Mouse (Mus musculus): ENCODE measurements around the gene Ifnl3. TPM values are rescaled to one million over a fixed set of nuclear protein-coding genes. Genes with fewer than 3 reads are reported as not detected.
A peak's percentile ranks its signal among the peaks of the same experiment; 100 is the strongest.

The Ifnl3 gene
- polyA plus RNA-seq, 1 experiment from 2014 or later = not detected

- Histone ChIP-seq H3K27ac (no peak overlapping the region), H3K9ac (no peak overlapping the region), H3K4me2 (replicated peaks) (peak overlapping the region; percentile 61; the same call in 1 of the 2 replicates), H3K36me3 (no peaks in the 10 kb centered on the region), H3K27me3 (replicated peaks) (peaks cover 43% of the 10 kb centered on the region), H3K9me3 (0 out of 2 replicates have a peak, but pooled peaks cover 6% of the 10 kb centered on the region), H3K4me3 (no peak overlapping the region), H3K4me1 (peaks cover 12% of the 10 kb centered on the region; the same call in 1 of the 2 replicates)
- WGBS = 70% methylated on average over 7 of the region's 7 CpGs
- no peak for ATAC-seq (ENCODE audit: low FRiP score, low read depth)
Measured at GRCm38 (mm10) chr7:28547628-28548027, 25.0 kb downstream of the Ifnl3 start.

GRCm38 (mm10) chr7:28553076-28553475 is 30.4 kb downstream of the Ifnl3 start:
- ATAC-seq (ENCODE audit: low FRiP score, low read depth) = no peak

GRCm38 (mm10) chr7:28555939-28556535 is 33.4 kb downstream of the Ifnl3 start:
- WGBS = 26% methylated on average over 5 of the region's 5 CpGs
- Histone ChIP-seq H3K9ac (no peak overlapping the region), H3K36me3 (peaks cover 27% of the 10 kb centered on the region), H3K27me3 (replicated peaks) (no peaks in the 10 kb centered on the region), H3K27ac (no peak overlapping the region), H3K4me1 (no peaks in the 10 kb centered on the region), H3K4me3 (no peak overlapping the region), H3K4me2 (replicated peaks) (no peak overlapping the region), H3K9me3 (0 out of 2 replicates have a peak, but pooled peaks cover 6% of the 10 kb centered on the region)
- ATAC-seq (ENCODE audit: low FRiP score, low read depth) = no peak

More at GRCm38 (mm10) chr7:28553076-28553475, 30.4 kb downstream of the Ifnl3 start:
- Histone ChIP-seq H3K27me3 (replicated peaks) (peaks cover 4% of the 10 kb centered on the region; the same call in 1 of the 2 replicates), H3K9me3 (0 out of 2 replicates have a peak, but pooled peaks cover 6% of the 10 kb centered on the region), H3K27ac (no peak overlapping the region), H3K36me3 (no peaks in the 10 kb centered on the region), H3K9ac (no peak overlapping the region), H3K4me2 (replicated peaks) (no peak overlapping the region), H3K4me1 (no peaks in the 10 kb centered on the region), H3K4me3 (no peak overlapping the region)
- 94% methylated on average over 6 of the region's 6 CpGs for WGBS

GRCm38 (mm10) chr7:28557069-28557468 is 34.4 kb downstream of the Ifnl3 start:
- no peak overlapping the region for H3K4me3 ChIP-seq
- H3K4me2 ChIP-seq (replicated peaks) = no peak overlapping the region
- no peaks in the 10 kb centered on the region for H3K27me3 ChIP-seq (replicated peaks)
- H3K9me3 ChIP-seq = 0 out of 2 replicates have a peak, but pooled peaks cover 6% of the 10 kb centered on the region
- 72% methylated on average over 5 of the region's 5 CpGs for WGBS
- H3K4me1 ChIP-seq = no peaks in the 10 kb centered on the region
- H3K27ac ChIP-seq = no peak overlapping the region
- peaks cover 33% of the 10 kb centered on the region for H3K36me3 ChIP-seq
- ATAC-seq (ENCODE audit: low FRiP score, low read depth) = no peak
- no peak overlapping the region for H3K9ac ChIP-seq

DNA sequence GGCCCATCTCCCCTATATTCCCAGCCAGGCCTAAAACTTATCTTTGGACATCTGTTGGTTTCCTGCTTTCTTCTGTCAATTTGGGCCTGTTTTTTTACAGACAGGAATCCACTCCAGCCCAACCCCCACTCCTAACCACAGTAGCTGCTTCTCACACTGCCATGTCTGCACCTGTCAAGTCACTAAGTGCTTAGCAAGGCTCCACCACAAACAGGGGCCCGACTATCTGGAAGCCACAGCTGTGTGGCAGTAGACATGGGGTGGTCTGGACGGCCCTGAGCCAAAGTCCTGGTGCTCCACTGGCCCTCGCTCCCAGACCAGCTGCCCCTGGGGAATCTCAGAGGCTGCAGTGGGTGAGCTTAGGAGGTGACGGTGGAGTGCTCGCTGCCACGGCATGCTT is 35.1 kb downstream of the Ifnl3 start:
- H3K9ac ChIP-seq = no peak overlapping the region
- no peak for ATAC-seq (ENCODE audit: low FRiP score, low read depth)
- H3K4me1 ChIP-seq = no peaks in the 10 kb centered on the region
- H3K4me2 ChIP-seq (replicated peaks) = no peak overlapping the region
- no peaks in the 10 kb centered on the region for H3K9me3 ChIP-seq
- 83% methylated on average over 6 of the region's 6 CpGs for WGBS
- no peaks in the 10 kb centered on the region for H3K27me3 ChIP-seq (replicated peaks)
- H3K27ac ChIP-seq = no peak overlapping the region
- no peak overlapping the region for H3K4me3 ChIP-seq
- peaks cover 39% of the 10 kb centered on the region for H3K36me3 ChIP-seq

DNA sequence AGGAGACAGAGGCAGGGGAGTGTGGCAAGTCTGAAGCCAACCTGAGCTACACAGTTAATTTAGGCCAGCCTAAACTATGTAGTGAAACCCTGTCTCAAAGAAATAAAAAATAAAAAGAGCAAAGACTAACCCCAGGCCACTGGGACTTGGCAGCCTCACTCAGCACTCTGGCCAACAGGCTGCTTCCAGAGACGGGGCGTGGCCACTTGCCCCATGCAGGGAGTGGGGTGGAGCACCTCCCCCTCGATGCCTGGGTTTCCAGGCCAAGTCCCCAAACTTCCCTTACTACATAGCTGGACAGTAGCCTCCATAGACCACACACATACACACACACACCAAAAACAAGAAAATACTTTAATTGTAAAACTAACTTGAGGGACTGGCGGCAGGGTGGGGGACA is 35.9 kb downstream of the Ifnl3 start:
- no peak overlapping the region for H3K9ac ChIP-seq
- H3K36me3 ChIP-seq = peaks cover 47% of the 10 kb centered on the region
- no peaks in the 10 kb centered on the region for H3K4me1 ChIP-seq
- H3K27me3 ChIP-seq (replicated peaks) = no peaks in the 10 kb centered on the region
- no peak for ATAC-seq (ENCODE audit: low FRiP score, low read depth)
- WGBS = 64% methylated on average over 4 of the region's 4 CpGs
- H3K4me3 ChIP-seq = no peak overlapping the region
- H3K27ac ChIP-seq = no peak overlapping the region
- H3K4me2 ChIP-seq (replicated peaks) = no peak overlapping the region
- H3K9me3 ChIP-seq = no peaks in the 10 kb centered on the region

GRCm38 (mm10) chr7:28560856-28561255 is 38.2 kb downstream of the Ifnl3 start:
- Histone ChIP-seq H3K4me2 (replicated peaks) (no peak overlapping the region), H3K36me3 (peaks cover 70% of the 10 kb centered on the region)
- WGBS = 94% methylated on average over 10 of the region's 10 CpGs

GRCm38 (mm10) chr7:28561967-28562366 is 39.3 kb downstream of the Ifnl3 start:
- no peak for ATAC-seq (ENCODE audit: low FRiP score, low read depth)
- WGBS = 92% methylated on average over 11 of the region's 11 CpGs

More at GRCm38 (mm10) chr7:28560856-28561255, 38.2 kb downstream of the Ifnl3 start:
- ATAC-seq (ENCODE audit: low FRiP score, low read depth) = no peak
- Histone ChIP-seq H3K4me3 (no peak overlapping the region), H3K4me1 (no peaks in the 10 kb centered on the region), H3K27ac (no peak overlapping the region), H3K9ac (no peak overlapping the region), H3K9me3 (no peaks in the 10 kb centered on the region), H3K27me3 (replicated peaks) (no peaks in the 10 kb centered on the region)

DNA sequence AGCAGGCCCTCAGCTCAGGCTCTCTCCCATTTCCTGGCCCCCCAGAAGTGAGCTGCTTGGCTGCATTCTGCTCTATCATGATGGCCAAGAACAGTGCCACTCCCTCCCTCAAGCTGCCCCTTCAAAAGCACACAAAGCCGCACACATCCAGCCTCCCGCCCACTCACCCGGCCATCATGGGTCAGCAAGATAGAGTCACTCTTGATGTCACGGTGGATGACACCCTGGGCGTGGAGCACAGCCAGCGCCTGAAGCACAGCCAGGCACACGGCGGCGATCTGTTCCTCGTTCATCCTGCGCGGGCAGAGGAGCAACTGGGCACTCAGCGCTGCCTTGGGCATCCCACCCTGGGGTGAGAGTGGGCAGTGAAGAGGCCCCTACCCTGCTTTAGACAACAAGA is 39.7 kb downstream of the Ifnl3 start:
- no peak overlapping the region for H3K4me2 ChIP-seq (replicated peaks)
- no peak overlapping the region for H3K27ac ChIP-seq
- H3K36me3 ChIP-seq = peaks cover 86% of the 10 kb centered on the region
- no peak for ATAC-seq (ENCODE audit: low FRiP score, low read depth)
- H3K9me3 ChIP-seq = no peaks in the 10 kb centered on the region
- H3K4me1 ChIP-seq = no peaks in the 10 kb centered on the region
- 94% methylated on average over 13 of the region's 13 CpGs for WGBS
- H3K9ac ChIP-seq = no peak overlapping the region
- no peak overlapping the region for H3K4me3 ChIP-seq
- no peaks in the 10 kb centered on the region for H3K27me3 ChIP-seq (replicated peaks)

More at GRCm38 (mm10) chr7:28561967-28562366, 39.3 kb downstream of the Ifnl3 start:
- no peak overlapping the region for H3K9ac ChIP-seq
- no peak overlapping the region for H3K4me2 ChIP-seq (replicated peaks)
- H3K9me3 ChIP-seq = no peaks in the 10 kb centered on the region
- peaks cover 82% of the 10 kb centered on the region for H3K36me3 ChIP-seq
- H3K4me3 ChIP-seq = no peak overlapping the region
- no peaks in the 10 kb centered on the region for H3K4me1 ChIP-seq
- no peak overlapping the region for H3K27ac ChIP-seq
- no peaks in the 10 kb centered on the region for H3K27me3 ChIP-seq (replicated peaks)

GRCm38 (mm10) chr7:28562951-28563350 is 40.3 kb downstream of the Ifnl3 start:
- no peak for ATAC-seq (ENCODE audit: low FRiP score, low read depth)
- 96% methylated on average over 13 of the region's 13 CpGs for WGBS
- H3K27ac ChIP-seq = no peak overlapping the region
- H3K4me3 ChIP-seq = no peak overlapping the region
- peaks cover 91% of the 10 kb centered on the region for H3K36me3 ChIP-seq
- H3K4me2 ChIP-seq (replicated peaks) = no peak overlapping the region
- no peak overlapping the region for H3K9ac ChIP-seq
- H3K4me1 ChIP-seq = no peaks in the 10 kb centered on the region
- no peaks in the 10 kb centered on the region for H3K27me3 ChIP-seq (replicated peaks)
- H3K9me3 ChIP-seq = no peaks in the 10 kb centered on the region

DNA sequence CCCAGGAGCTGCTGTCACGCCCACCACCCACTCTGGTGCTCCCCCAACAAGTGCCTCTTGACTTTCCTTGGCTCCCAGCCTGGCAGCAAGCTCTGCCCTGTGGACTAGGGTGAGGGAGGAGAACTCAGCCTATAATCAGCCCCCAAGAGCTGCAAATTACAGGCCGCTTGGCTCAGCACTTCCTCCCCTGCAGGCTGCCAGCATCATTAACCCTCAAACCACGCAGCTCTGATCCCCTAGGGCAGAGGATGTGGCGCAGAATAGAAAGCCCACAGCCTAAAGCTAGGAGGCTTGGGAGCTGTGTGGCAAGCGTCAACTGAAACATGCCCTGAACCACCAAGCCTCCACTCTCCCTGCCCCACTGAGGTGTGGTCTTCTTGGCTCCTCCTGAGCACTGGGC is 42.8 kb downstream of the Ifnl3 start:
- H3K4me3 ChIP-seq = no peak overlapping the region
- no peak overlapping the region for H3K9ac ChIP-seq
- H3K27ac ChIP-seq = no peak overlapping the region
- no peak for ATAC-seq (ENCODE audit: low FRiP score, low read depth)
- H3K4me2 ChIP-seq (replicated peaks) = no peak overlapping the region
- H3K36me3 ChIP-seq = peaks cover 81% of the 10 kb centered on the region
- no peaks in the 10 kb centered on the region for H3K9me3 ChIP-seq
- H3K27me3 ChIP-seq (replicated peaks) = no peaks in the 10 kb centered on the region
- 78% methylated on average over 5 of the region's 5 CpGs for WGBS
- no peaks in the 10 kb centered on the region for H3K4me1 ChIP-seq

DNA sequence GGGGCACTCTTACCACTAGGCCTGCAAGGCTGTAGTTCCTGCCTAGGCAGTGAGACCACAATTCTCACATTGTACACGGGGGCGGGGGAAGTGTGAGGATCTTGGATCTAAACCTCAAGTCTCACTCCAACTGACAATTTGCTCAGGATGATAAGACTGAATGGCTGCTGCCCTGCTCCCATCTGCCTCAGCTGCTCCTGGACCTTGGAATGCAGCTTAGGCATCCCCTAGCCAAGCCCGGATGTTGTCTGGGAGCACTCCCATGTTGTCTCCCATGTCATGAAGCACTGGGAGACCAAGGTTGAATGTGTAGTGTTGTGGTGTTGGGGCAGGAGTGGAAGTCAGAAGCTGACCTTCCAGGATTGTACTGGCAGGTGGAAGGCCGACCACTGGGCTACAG is 44.9 kb downstream of the Ifnl3 start:
- Histone ChIP-seq H3K9ac (no peak overlapping the region), H3K27ac (no peak overlapping the region), H3K4me1 (peaks cover 13% of the 10 kb centered on the region; the same call in 1 of the 2 replicates), H3K9me3 (no peaks in the 10 kb centered on the region), H3K4me3 (no peak overlapping the region), H3K36me3 (peaks cover 64% of the 10 kb centered on the region), H3K27me3 (replicated peaks) (no peaks in the 10 kb centered on the region), H3K4me2 (replicated peaks) (no peak overlapping the region)
- ATAC-seq (ENCODE audit: low FRiP score, low read depth) = no peak
- 91% methylated on average over 4 of the region's 4 CpGs for WGBS

GRCm38 (mm10) chr7:28568253-28568652 is 45.6 kb downstream of the Ifnl3 start:
- Histone ChIP-seq H3K4me3 (no peak overlapping the region), H3K27ac (no peak overlapping the region), H3K9me3 (no peaks in the 10 kb centered on the region), H3K4me2 (replicated peaks) (no peak overlapping the region), H3K36me3 (peaks cover 57% of the 10 kb centered on the region), H3K4me1 (peaks cover 13% of the 10 kb centered on the region; the same call in 1 of the 2 replicates), H3K9ac (no peak overlapping the region), H3K27me3 (replicated peaks) (no peaks in the 10 kb centered on the region)
- ATAC-seq (ENCODE audit: low FRiP score, low read depth) = peak; percentile 42; the same call in 1 of the 2 replicates

Measured in neural tube, embryonic 12.5 days (tissue).